Comparison of ENCODE assay signal across 20 mouse cellular contexts in genomic region chr11:98583265-98583552, GRCm38 (mm10). TPM values are rescaled to one million over a fixed set of nuclear protein-coding genes. Genes with fewer than 3 reads are reported as not detected.
A peak's percentile ranks its signal among the peaks of the same experiment; 100 is the strongest.
DNase-seq lines count a peak whose midpoint lies in the region; ATAC-seq and TF ChIP-seq lines count a peak whose summit lies in the region.
"Had no signal": no experiment of that assay in that cellular context is flagged by ENCODE, and none has a peak within 500 bp of the region (broad histone marks: within the 10 kb centered on the region; RNA-seq: fewer than 3 reads in every experiment).

No protein-coding gene starts in this region.

- intact Hi-C loops in heart, postnatal 25 days (cut with DNase I): no loop called here

- H3K27me3 ChIP-seq in heart, embryonic 12.5 days (replicated peaks): no peaks in the 10 kb centered on the region
- H3K27me3 ChIP-seq in G1E (ENCODE audit: insufficient read depth, low read length): no peaks in the 10 kb centered on the region
- H3K27me3 ChIP-seq in liver, embryonic 13.5 days: no peaks in the 10 kb centered on the region
- H3K27me3 ChIP-seq: neural tube, embryonic 12.5 days had no signal

- peaks cover 34% of the 10 kb centered on the region for H3K36me3 ChIP-seq in heart, embryonic 12.5 days
- peaks cover 60% of the 10 kb centered on the region for H3K36me3 ChIP-seq in G1E (replicated peaks)
- H3K36me3 ChIP-seq in liver, embryonic 13.5 days: peaks cover 29% of the 10 kb centered on the region

- H3K4me2 ChIP-seq in heart, embryonic 12.5 days: peak overlapping the region; percentile 88
- peak overlapping the region; percentile 85 for H3K4me2 ChIP-seq in liver, embryonic 13.5 days
- H3K4me2 ChIP-seq: neural tube, embryonic 12.5 days had no signal

- DNase-seq in heart, postnatal 25 days (ENCODE audit: low spot score): no peak
- peak; percentile 58 for DNase-seq in G1E (ENCODE audit: low spot score)
- DNase-seq in c-Kit-positive CD71-positive TER-119-positive erythroid progenitor cells, embryonic 14.5 days (ENCODE audit: low spot score): peak; percentile 84
- DNase-seq in liver, embryonic 13.5 days: peak; percentile 82
- no peak for DNase-seq in Muller cell, postnatal 12 days (ENCODE audit: inconsistent ontology term)
- DNase-seq in T-cell, adult 2 months (ENCODE audit: low spot score): no peak
- no peak for DNase-seq in thymus, adult 18-20 months
- DNase-seq: cerebellum, adult 9-11 months; embryo, embryonic 11 days; heart, adult 11 months; kidney, adult 2 months; lung, postnatal 36 days; right cerebral cortex, postnatal 4 days had no signal

- ATAC-seq in heart, embryonic 12.5 days (ENCODE audit: insufficient number of reproducible peaks, low FRiP score): peak; percentile 46; the same call in 1 of the 2 replicates
- no peak for ATAC-seq in G1E (ENCODE audit: extremely low read depth, insufficient number of reproducible peaks, low FRiP score, poor library complexity, severe bottlenecking)
- ATAC-seq in liver, embryonic 13.5 days (ENCODE audit: low read depth): peak; percentile 77
- ATAC-seq: activated CD4-positive, CD25-positive, alpha-beta regulatory T cell, adult 4 months had no signal

- 70% methylated on average over 3 of the region's 3 CpGs for WGBS in heart, embryonic 12.5 days
- 30% methylated on average over 3 of the region's 3 CpGs for WGBS in liver, embryonic 13.5 days (ENCODE audit: insufficient replicate concordance)

- H3K9me3 ChIP-seq in heart, embryonic 12.5 days (replicated peaks): no peaks in the 10 kb centered on the region
- no peaks in the 10 kb centered on the region for H3K9me3 ChIP-seq in G1E (replicated peaks)
- no peaks in the 10 kb centered on the region for H3K9me3 ChIP-seq in liver, embryonic 13.5 days (replicated peaks)
- H3K9me3 ChIP-seq: neural tube, embryonic 12.5 days had no signal

- peak overlapping the region; percentile 65 for H3K27ac ChIP-seq in heart, embryonic 12.5 days (ENCODE audit: poor library complexity, severe bottlenecking)
- peak overlapping the region; percentile 100 for H3K27ac ChIP-seq in liver, embryonic 13.5 days
- H3K27ac ChIP-seq: left cerebral cortex, adult 2 months; neural tube, embryonic 12.5 days had no signal

- no peak overlapping the region for H3K9ac ChIP-seq in heart, embryonic 12.5 days
- peak overlapping the region; percentile 94 for H3K9ac ChIP-seq in liver, embryonic 13.5 days
- H3K9ac ChIP-seq: neural tube, embryonic 12.5 days had no signal

- H3K4me1 ChIP-seq in heart, embryonic 12.5 days (replicated peaks): peaks cover 77% of the 10 kb centered on the region
- peaks cover 90% of the 10 kb centered on the region for H3K4me1 ChIP-seq in G1E (ENCODE audit: insufficient read depth, low read depth, low read length)
- H3K4me1 ChIP-seq in liver, embryonic 13.5 days (replicated peaks): peaks cover 88% of the 10 kb centered on the region

- no peak for TF ChIP-seq CTCF in G1E (IDR thresholded peaks at IDR 0.05; ENCODE audit: low read depth, low read length)

- no peak overlapping the region for H3K4me3 ChIP-seq in heart, embryonic 12.5 days
- H3K4me3 ChIP-seq in G1E (ENCODE audit: low read depth, low read length): peak overlapping the region; percentile 67; the same call in 1 of the 2 replicates
- H3K4me3 ChIP-seq in liver, embryonic 13.5 days (replicated peaks): peak overlapping the region; percentile 90
- H3K4me3 ChIP-seq: left cerebral cortex, adult 2 months; neural tube, embryonic 12.5 days had no signal

RNA-seq across cellular contexts. Expression of gene Ormdl3, which starts 4.0 kb away (rescaled TPM):
- 66.9 and 71.0 TPM in 2 replicates for polyA plus RNA-seq in heart, embryonic 12.5 days (2016; fragmentation: Nextera tagmentation; extraction: Ambion mirVana)
- total RNA-seq in heart, postnatal 25 days (2021): 10 to 100 TPM; 35.6 to 37.8 TPM
- total RNA-seq in G1E (2014; fragmentation: Nextera tagmentation) (11.0 and 22.0 TPM in 2 replicates), G1E (2017) (55.0 and 57.0 TPM in 2 replicates)
- 37.8 and 43.2 TPM in 2 replicates for polyA plus RNA-seq in G1E (2012)
- 41.5 and 41.7 TPM in 2 replicates for polyA plus RNA-seq in liver, embryonic 13.5 days (2015; fragmentation: Nextera tagmentation; extraction: Ambion mirVana)

RNA-seq across cellular contexts. Expression of gene Lrrc3c, which starts 14.9 kb away (rescaled TPM):
- not detected in 2 replicates for polyA plus RNA-seq in heart, embryonic 12.5 days (2016; fragmentation: Nextera tagmentation; extraction: Ambion mirVana)
- not detected for total RNA-seq in heart, postnatal 25 days (2021)
- total RNA-seq in G1E (2014; fragmentation: Nextera tagmentation) (not detected in 2 replicates), G1E (2017) (not detected in 2 replicates)
- not detected in 2 replicates for polyA plus RNA-seq in G1E (2012)
- polyA plus RNA-seq in liver, embryonic 13.5 days (2015; fragmentation: Nextera tagmentation; extraction: Ambion mirVana): not detected in 2 replicates
- total RNA-seq: hematopoietic stem cell, adult 5-6 weeks; left cerebral cortex, adult 2 months; midbrain, postnatal 0 days had no signal
- polyA plus RNA-seq: activated CD4-positive, CD25-positive, alpha-beta regulatory T cell, adult 4 months; kidney, adult 2 months; limb, embryonic 14.5 days; midbrain, postnatal 0 days; neural tube, embryonic 12.5 days had no signal

RNA-seq across cellular contexts. Expression of gene Zpbp2, which starts 32.3 kb away (rescaled TPM):
- 0.28 and 0.52 TPM in 2 replicates for polyA plus RNA-seq in heart, embryonic 12.5 days (2016; fragmentation: Nextera tagmentation; extraction: Ambion mirVana)
- not detected for total RNA-seq in heart, postnatal 25 days (2021)
- 2.5 and 4.8 TPM in 2 replicates for total RNA-seq in G1E (2014; fragmentation: Nextera tagmentation)
- total RNA-seq in G1E (2017): 3.3 and 4.6 TPM in 2 replicates
- polyA plus RNA-seq in G1E (2012): 0.36 and 0.43 TPM in 2 replicates
- polyA plus RNA-seq in liver, embryonic 13.5 days (2015; fragmentation: Nextera tagmentation; extraction: Ambion mirVana): 0.45 and 0.58 TPM in 2 replicates
- total RNA-seq: hematopoietic stem cell, adult 5-6 weeks; left cerebral cortex, adult 2 months; midbrain, postnatal 0 days had no signal
- polyA plus RNA-seq: neural tube, embryonic 12.5 days had no signal

RNA-seq across cellular contexts. Expression of gene Ikzf3, which starts 37.4 kb away (rescaled TPM):
- 0.06 and 0.26 TPM in 2 replicates for polyA plus RNA-seq in heart, embryonic 12.5 days (2016; fragmentation: Nextera tagmentation; extraction: Ambion mirVana)
- total RNA-seq in heart, postnatal 25 days (2021): under 1 TPM; 0.44 to 0.61 TPM
- total RNA-seq in G1E (2014; fragmentation: Nextera tagmentation): not detected in 2 replicates
- 0.23 and 0.71 TPM in 2 replicates for total RNA-seq in G1E (2017)
- 0.01 TPM in 1 of 2 replicates, not detected in the other for polyA plus RNA-seq in G1E (2012)
- polyA plus RNA-seq in liver, embryonic 13.5 days (2015; fragmentation: Nextera tagmentation; extraction: Ambion mirVana): 0.06 TPM in 1 of 2 replicates, not detected in the other

RNA-seq across cellular contexts. Expression of gene Gm12355, which starts 42.3 kb away (rescaled TPM):
- polyA plus RNA-seq in heart, embryonic 12.5 days (2016; fragmentation: Nextera tagmentation; extraction: Ambion mirVana): 0.18 and 0.47 TPM in 2 replicates
- total RNA-seq in heart, postnatal 25 days (2021): 1 to 10 TPM; 7.2 to 7.7 TPM
- 1.3 TPM in 1 of 2 replicates, not detected in the other for total RNA-seq in G1E (2014; fragmentation: Nextera tagmentation)
- 1.7 and 3.4 TPM in 2 replicates for total RNA-seq in G1E (2017)
- polyA plus RNA-seq in G1E (2012): not detected in 2 replicates
- polyA plus RNA-seq in liver, embryonic 13.5 days (2015; fragmentation: Nextera tagmentation; extraction: Ambion mirVana): 0.53 and 0.90 TPM in 2 replicates
- total RNA-seq: midbrain, postnatal 0 days had no signal
- polyA plus RNA-seq: kidney, adult 2 months had no signal

Comparison
In these comparisons a context has a peak if more than half of its experiments do, and no peak if none do; other contexts are left out.
1. DNase-seq: peak in G1E (single experiment), c-Kit-positive CD71-positive TER-119-positive erythroid progenitor cells, embryonic 14.5 days (single experiment) and liver, embryonic 13.5 days (single experiment); none in heart, postnatal 25 days (single experiment), Muller cell, postnatal 12 days (single experiment), T-cell, adult 2 months (single experiment) and thymus, adult 18-20 months (0 of 2).